ENCODE assay signal across 15 mouse cellular contexts in the genomic region with DNA sequence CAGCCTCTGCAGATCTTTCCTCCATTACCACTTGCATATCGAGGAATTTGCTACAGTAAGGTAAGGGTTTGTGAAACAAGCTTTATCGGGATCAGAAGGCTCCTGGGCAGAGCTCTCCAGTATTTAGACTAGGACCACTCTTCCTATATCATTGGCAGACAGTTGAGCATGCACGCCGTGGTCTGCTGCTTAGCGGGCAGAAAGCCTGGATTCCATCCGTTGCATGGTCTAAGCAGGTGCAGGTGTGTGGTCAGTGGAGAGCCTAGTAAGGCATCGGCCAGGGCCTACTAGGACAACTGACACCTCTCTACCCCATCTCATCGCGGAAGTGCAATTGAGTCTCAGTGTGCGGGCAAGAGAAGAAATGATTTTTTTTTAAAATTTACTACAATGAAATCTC. TPM values are rescaled to one million over a fixed set of nuclear protein-coding genes. Genes with fewer than 3 reads are reported as not detected.
DNase-seq lines count a peak whose midpoint lies in the region; ATAC-seq and TF ChIP-seq lines count a peak whose summit lies in the region.
"Had no signal": no experiment of that assay in that cellular context is flagged by ENCODE, and none has a peak within 500 bp of the region (broad histone marks: within the 10 kb centered on the region; RNA-seq: fewer than 3 reads in every experiment).

No protein-coding gene starts in this region.

- H3K4me1 ChIP-seq in kidney, embryonic 14.5 days (ENCODE audit: control insufficient read depth, insufficient read depth, low read length): 0 out of 2 replicates have a peak, but pooled peaks cover 3% of the 10 kb centered on the region
- H3K4me1 ChIP-seq in embryonic facial prominence, embryonic 14.5 days (ENCODE audit: control insufficient read depth, insufficient read depth, low read length): peaks cover 14% of the 10 kb centered on the region
- peaks cover 12% of the 10 kb centered on the region for H3K4me1 ChIP-seq in hindbrain, embryonic 14.5 days (replicated peaks; ENCODE audit: control insufficient read depth, insufficient read depth, low read length)
- H3K4me1 ChIP-seq in neural tube, embryonic 12.5 days: peaks cover 15% of the 10 kb centered on the region
- H3K4me1 ChIP-seq: liver, embryonic 15.5 days had no signal

- intact Hi-C loops in left cerebral cortex, adult 2 months (cut with DNase I): no loop called here

- DNase-seq in kidney, adult 18-20 months: no peak
- DNase-seq in embryonic facial prominence, embryonic 14.5 days (ENCODE audit: low spot score): no peak
- DNase-seq in hindbrain, embryonic 14.5 days (ENCODE audit: low spot score): no peak
- no peak for DNase-seq in left cerebral cortex, adult 2 months (ENCODE audit: extremely low spot score in 1 of 2, low spot score in 2 of 2)
- DNase-seq in spleen, postnatal 10 days (ENCODE audit: low spot score in 2 of 2): no peak
- DNase-seq: adrenal gland, adult 2 months; cerebellum, adult 2 months; thymus, postnatal 36 days had no signal

- H3K9ac ChIP-seq in kidney, embryonic 14.5 days (ENCODE audit: low read depth, low read length): no peak overlapping the region
- no peak overlapping the region; the same call in 1 of the 2 replicates for H3K9ac ChIP-seq in embryonic facial prominence, embryonic 14.5 days (ENCODE audit: low read depth, low read length)
- H3K9ac ChIP-seq in hindbrain, embryonic 14.5 days: peak overlapping the region; percentile 39
- H3K9ac ChIP-seq in neural tube, embryonic 12.5 days: 0 out of 2 replicates have a peak overlapping the region, but pooled peaks have one; percentile 0
- H3K9ac ChIP-seq: liver, embryonic 15.5 days had no signal

- H3K4me2 ChIP-seq in kidney, embryonic 14.5 days (replicated peaks; ENCODE audit: low read depth, low read length): peak overlapping the region; percentile 33
- peak overlapping the region; percentile 46 for H3K4me2 ChIP-seq in embryonic facial prominence, embryonic 14.5 days (ENCODE audit: low read depth, low read length)
- H3K4me2 ChIP-seq in hindbrain, embryonic 14.5 days (replicated peaks): peak overlapping the region; percentile 37
- peak overlapping the region; percentile 50 for H3K4me2 ChIP-seq in neural tube, embryonic 12.5 days (replicated peaks)
- H3K4me2 ChIP-seq: liver, embryonic 15.5 days had no signal

- no peaks in the 10 kb centered on the region; the same call in 1 of the 2 replicates for H3K27me3 ChIP-seq in kidney, embryonic 14.5 days (ENCODE audit: control insufficient read depth, insufficient read depth, low read length)
- H3K27me3 ChIP-seq in embryonic facial prominence, embryonic 14.5 days (replicated peaks; ENCODE audit: control insufficient read depth, insufficient read depth, low read length): peaks cover 4% of the 10 kb centered on the region; the same call in 1 of the 2 replicates
- H3K27me3 ChIP-seq in hindbrain, embryonic 14.5 days (ENCODE audit: control insufficient read depth, insufficient read depth, low read length): no peaks in the 10 kb centered on the region
- H3K27me3 ChIP-seq in neural tube, embryonic 12.5 days (replicated peaks): no peaks in the 10 kb centered on the region; the same call in 1 of the 2 replicates
- H3K27me3 ChIP-seq: liver, embryonic 15.5 days had no signal

- ATAC-seq in kidney, embryonic 14.5 days (ENCODE audit: low FRiP score, low TSS enrichment): no peak
- ATAC-seq in embryonic facial prominence, embryonic 14.5 days (ENCODE audit: low read depth): 0 out of 2 replicates have a peak, but pooled peaks have one; percentile 30
- peak; percentile 51; the same call in 1 of the 2 replicates for ATAC-seq in hindbrain, embryonic 14.5 days (ENCODE audit: low FRiP score)
- ATAC-seq in neural tube, embryonic 12.5 days (ENCODE audit: low FRiP score, low read depth): peak; percentile 61; the same call in 1 of the 2 replicates
- ATAC-seq in inflammation-experienced regulatory T-cells, adult 6 months: no peak

- no peaks in the 10 kb centered on the region for H3K36me3 ChIP-seq in kidney, embryonic 14.5 days (ENCODE audit: control insufficient read depth, insufficient read depth, low read length)
- H3K36me3 ChIP-seq in embryonic facial prominence, embryonic 14.5 days (ENCODE audit: control insufficient read depth, insufficient read depth, low read length): no peaks in the 10 kb centered on the region
- no peaks in the 10 kb centered on the region for H3K36me3 ChIP-seq in hindbrain, embryonic 14.5 days (replicated peaks; ENCODE audit: control insufficient read depth, insufficient read depth)
- H3K36me3 ChIP-seq in neural tube, embryonic 12.5 days: no peaks in the 10 kb centered on the region
- H3K36me3 ChIP-seq: heart, embryonic 10.5 days; liver, embryonic 15.5 days had no signal

- H3K4me3 ChIP-seq in kidney, embryonic 14.5 days (ENCODE audit: low read length): no peak overlapping the region; the same call in 1 of the 2 replicates
- H3K4me3 ChIP-seq in embryonic facial prominence, embryonic 14.5 days (ENCODE audit: low read depth, low read length): peak overlapping the region; percentile 10; the same call in 1 of the 2 replicates
- H3K4me3 ChIP-seq in hindbrain, embryonic 14.5 days (replicated peaks; ENCODE audit: low read length): 0 out of 2 replicates have a peak overlapping the region, but pooled peaks have one; percentile 4
- H3K4me3 ChIP-seq in neural tube, embryonic 12.5 days: no peak overlapping the region
- H3K4me3 ChIP-seq in left cerebral cortex, adult 2 months: no peak overlapping the region
- H3K4me3 ChIP-seq: liver, embryonic 15.5 days; myocyte had no signal

- no peaks in the 10 kb centered on the region for H3K9me3 ChIP-seq in kidney, embryonic 14.5 days (ENCODE audit: control insufficient read depth, low read length)
- H3K9me3 ChIP-seq in embryonic facial prominence, embryonic 14.5 days (ENCODE audit: control insufficient read depth, low read length): no peaks in the 10 kb centered on the region
- no peaks in the 10 kb centered on the region for H3K9me3 ChIP-seq in hindbrain, embryonic 14.5 days (ENCODE audit: control insufficient read depth, low read length)
- no peaks in the 10 kb centered on the region for H3K9me3 ChIP-seq in neural tube, embryonic 12.5 days
- H3K9me3 ChIP-seq: heart, embryonic 10.5 days; liver, embryonic 15.5 days had no signal

- TF ChIP-seq CTCF in left cerebral cortex, adult 2 months (IDR thresholded peaks at IDR 0.05): no peak

- 13% methylated on average over 10 of the region's 10 CpGs for WGBS in kidney, embryonic 14.5 days
- 14% methylated on average over 10 of the region's 10 CpGs for WGBS in embryonic facial prominence, embryonic 14.5 days
- 11% methylated on average over 10 of the region's 10 CpGs for WGBS in hindbrain, embryonic 14.5 days
- WGBS in neural tube, embryonic 12.5 days: 10% methylated on average over 10 of the region's 10 CpGs

- H3K27ac ChIP-seq in kidney, embryonic 14.5 days (ENCODE audit: low read depth, low read length): no peak overlapping the region
- H3K27ac ChIP-seq in embryonic facial prominence, embryonic 14.5 days (replicated peaks; ENCODE audit: low read depth, low read length): no peak overlapping the region
- peak overlapping the region; percentile 77 for H3K27ac ChIP-seq in hindbrain, embryonic 14.5 days
- 0 out of 2 replicates have a peak overlapping the region, but pooled peaks have one; percentile 21 for H3K27ac ChIP-seq in neural tube, embryonic 12.5 days
- H3K27ac ChIP-seq in left cerebral cortex, adult 2 months: no peak overlapping the region
- H3K27ac ChIP-seq: heart, embryonic 10.5 days; liver, embryonic 15.5 days had no signal

RNA-seq across cellular contexts. Expression of a gene that starts 41.2 kb away (rescaled TPM):
- not detected in 2 replicates for polyA plus RNA-seq in kidney, embryonic 14.5 days (2014; fragmentation: Nextera tagmentation; extraction: Ambion mirVana)
- 2.0 TPM in 2 replicates for polyA plus RNA-seq in embryonic facial prominence, embryonic 14.5 days (2014; fragmentation: Nextera tagmentation; extraction: Ambion mirVana)
- polyA plus RNA-seq in hindbrain, embryonic 14.5 days (2014; fragmentation: Nextera tagmentation; extraction: Ambion mirVana): 2.7 and 6.2 TPM in 2 replicates
- 3.9 and 4.2 TPM in 2 replicates for polyA plus RNA-seq in neural tube, embryonic 12.5 days (2016; fragmentation: Nextera tagmentation; extraction: Ambion mirVana)
- not detected for total RNA-seq in left cerebral cortex, adult 2 months (2021)
- not detected for polyA plus RNA-seq in inflammation-experienced regulatory T-cells, adult 6 months (2017; shearing (Covaris generic))
- total RNA-seq: adrenal gland, adult 2 months had no signal
- polyA plus RNA-seq: liver, embryonic 15.5 days; spleen, adult 2 months had no signal

Comparison
In these comparisons a context has a peak if more than half of its experiments do, and no peak if none do; other contexts are left out.
1. ATAC-seq: peak in embryonic facial prominence, embryonic 14.5 days (single experiment), hindbrain, embryonic 14.5 days (single experiment) and neural tube, embryonic 12.5 days (single experiment); none in kidney, embryonic 14.5 days (single experiment) and inflammation-experienced regulatory T-cells, adult 6 months (single experiment).
2. H3K27ac ChIP-seq: peak in hindbrain, embryonic 14.5 days (single experiment) and neural tube, embryonic 12.5 days (single experiment); none in kidney, embryonic 14.5 days (single experiment), embryonic facial prominence, embryonic 14.5 days (single experiment) and left cerebral cortex, adult 2 months (single experiment).
3. H3K4me3 ChIP-seq: peak in embryonic facial prominence, embryonic 14.5 days (single experiment) and hindbrain, embryonic 14.5 days (single experiment); none in kidney, embryonic 14.5 days (single experiment), neural tube, embryonic 12.5 days (single experiment) and left cerebral cortex, adult 2 months (single experiment).
4. H3K9ac ChIP-seq: peak in hindbrain, embryonic 14.5 days (single experiment) and neural tube, embryonic 12.5 days (single experiment); none in kidney, embryonic 14.5 days (single experiment) and embryonic facial prominence, embryonic 14.5 days (single experiment).
5. Peak in every context shown above with its lines, with median percentiles within 50 percentile points of each other: H3K4me2 ChIP-seq.